Mouse (Mus musculus): ENCODE data around the gene Pde4d.

Pde4d gene

GRCm38 (mm10) chr13:109914846-109915245, 1465.1 kb downstream of the Pde4d start:
- peak; percentile 34 for DNase-seq

DNA sequence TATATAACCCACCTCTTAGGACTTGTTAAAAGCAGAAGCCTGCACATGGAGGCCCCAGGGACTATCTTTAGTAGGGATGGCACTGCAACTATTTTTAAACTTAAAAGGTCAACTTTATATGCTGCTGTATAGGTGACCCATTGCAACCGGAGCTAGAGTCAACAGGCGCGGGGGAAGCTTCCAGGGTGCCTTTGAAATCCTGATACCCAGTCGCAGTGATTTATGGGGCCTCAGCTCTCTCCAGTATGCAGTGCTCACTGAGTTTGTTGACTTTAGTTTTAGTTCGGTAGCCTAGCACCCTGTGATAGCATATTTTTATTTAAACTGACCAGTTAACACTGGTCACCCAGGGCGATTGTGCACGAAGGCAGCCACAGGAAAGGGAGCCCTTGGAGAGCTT, 1465.8 kb downstream of the Pde4d start:
- no peak for DNase-seq

- DNase-seq: no peak
Observed at GRCm38 (mm10) chr13:109915964-109916363, 1466.2 kb downstream of the Pde4d start.

DNA sequence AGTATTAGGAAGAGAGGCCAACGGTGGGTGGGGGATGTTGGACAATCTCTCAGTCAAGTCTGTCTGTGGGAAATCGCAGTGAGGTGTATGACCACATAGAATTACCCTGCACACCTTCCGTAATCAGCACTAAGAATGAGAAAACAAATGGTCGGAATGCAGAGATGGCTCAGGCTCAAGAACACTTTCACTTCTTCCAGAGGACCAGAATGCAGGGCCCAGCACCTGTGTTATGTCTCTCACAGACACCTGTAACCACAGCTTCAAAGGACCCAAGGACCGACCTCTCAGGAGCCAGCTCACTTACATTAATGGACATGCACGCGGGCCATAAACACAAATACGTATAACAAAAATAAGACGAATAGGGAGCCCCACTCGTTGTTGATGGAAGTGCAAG, 1467.8 kb downstream of the Pde4d start:
- no peak for DNase-seq

- DNase-seq: no peak
Observed at GRCm38 (mm10) chr13:109918631-109919030, 1468.9 kb downstream of the Pde4d start.

- no peak for DNase-seq
Observed at GRCm38 (mm10) chr13:109920256-109920655, 1470.5 kb downstream of the Pde4d start.

DNA sequence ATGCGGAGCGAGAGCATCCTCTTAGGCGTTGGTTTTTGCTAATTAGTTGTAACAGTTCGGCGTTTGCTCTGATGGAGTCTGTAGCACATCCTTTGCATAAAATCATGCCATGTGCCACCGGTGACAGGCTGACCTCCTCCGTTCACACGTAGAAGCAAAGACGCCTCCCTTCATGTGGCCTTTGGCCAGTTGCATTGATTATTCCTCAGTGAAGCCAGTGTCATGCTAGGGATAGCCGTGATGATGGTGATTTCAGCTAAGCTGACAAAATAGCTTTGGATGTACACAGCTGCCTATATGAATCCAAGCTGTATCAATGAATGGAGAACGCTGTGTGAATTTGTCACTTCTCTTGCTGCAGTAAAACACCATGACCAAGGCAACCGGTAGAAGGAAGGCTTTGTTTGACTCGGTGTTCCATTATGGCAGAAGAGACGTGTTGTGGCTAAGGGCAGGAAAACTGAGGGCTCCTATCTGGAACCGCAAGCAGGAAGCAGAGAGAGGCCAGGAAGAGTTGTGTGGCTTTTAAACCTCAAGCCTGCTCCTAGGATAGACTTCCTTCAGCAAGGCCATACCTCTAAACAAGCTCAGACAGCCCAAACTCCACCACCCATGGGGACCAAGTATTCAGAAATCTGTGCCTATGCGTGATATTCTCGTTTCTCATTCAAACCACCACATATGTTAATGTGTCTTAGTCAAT, 1471.7 kb downstream of the Pde4d start:
- DNase-seq: no peak

DNA sequence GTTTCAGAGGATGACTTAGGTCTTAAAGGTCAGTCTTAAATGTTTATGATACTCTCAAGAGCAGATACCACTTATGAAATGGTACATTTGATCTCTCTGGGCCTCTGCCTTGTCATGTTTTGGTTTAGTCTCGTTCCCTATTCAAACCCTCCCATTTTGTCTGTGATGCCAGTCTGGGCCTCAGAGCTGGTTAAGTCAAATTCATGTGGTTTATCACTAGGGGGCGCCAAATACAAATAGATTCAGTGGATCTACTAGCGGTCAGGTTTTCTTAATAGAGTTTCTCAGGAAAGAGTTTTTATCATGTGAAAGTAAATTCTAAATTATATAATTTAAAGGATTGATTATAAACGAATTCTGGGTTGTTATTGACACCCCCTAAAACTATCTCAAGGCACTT, 1472.5 kb downstream of the Pde4d start:
- peak; percentile 68 for DNase-seq

DNA sequence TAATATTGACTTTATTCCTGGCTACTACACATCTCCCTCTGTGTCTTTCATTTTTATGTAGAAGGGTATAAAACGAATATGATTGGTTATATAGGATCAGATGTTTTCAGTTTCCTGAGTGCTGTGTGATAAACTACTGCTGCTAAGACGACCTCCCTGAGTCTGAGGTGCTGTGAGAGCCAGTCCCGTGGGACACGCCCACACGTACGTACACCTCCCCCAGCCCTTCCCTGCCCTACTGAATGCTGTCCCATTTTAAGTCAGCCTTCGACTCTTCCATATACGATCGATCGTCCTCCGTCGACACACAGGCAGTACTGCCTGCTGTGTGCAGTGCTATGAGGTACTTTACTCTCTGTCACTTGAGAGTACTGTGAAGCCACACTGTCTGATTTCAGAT, 1473.0 kb downstream of the Pde4d start:
- no peak for DNase-seq

DNA sequence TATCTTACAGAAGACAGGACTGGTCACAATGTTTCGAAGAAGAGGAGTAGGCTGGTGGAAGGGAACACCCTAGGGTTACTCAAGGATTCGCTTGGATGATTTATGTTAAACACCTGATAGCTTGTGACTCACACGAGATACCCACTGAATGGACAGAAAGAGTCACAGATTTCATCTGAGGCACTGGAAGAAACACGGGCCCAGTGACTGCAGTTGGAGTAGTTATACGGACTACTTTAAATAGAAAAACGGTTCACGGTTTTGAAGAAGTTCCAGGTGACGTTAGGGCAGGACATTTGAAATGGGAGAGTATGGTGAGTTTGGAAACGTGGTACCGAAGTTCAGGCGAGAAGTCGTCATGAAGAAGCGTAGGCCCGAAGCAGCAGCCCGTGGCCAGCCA, 1475.0 kb downstream of the Pde4d start:
- no peak for DNase-seq

DNA sequence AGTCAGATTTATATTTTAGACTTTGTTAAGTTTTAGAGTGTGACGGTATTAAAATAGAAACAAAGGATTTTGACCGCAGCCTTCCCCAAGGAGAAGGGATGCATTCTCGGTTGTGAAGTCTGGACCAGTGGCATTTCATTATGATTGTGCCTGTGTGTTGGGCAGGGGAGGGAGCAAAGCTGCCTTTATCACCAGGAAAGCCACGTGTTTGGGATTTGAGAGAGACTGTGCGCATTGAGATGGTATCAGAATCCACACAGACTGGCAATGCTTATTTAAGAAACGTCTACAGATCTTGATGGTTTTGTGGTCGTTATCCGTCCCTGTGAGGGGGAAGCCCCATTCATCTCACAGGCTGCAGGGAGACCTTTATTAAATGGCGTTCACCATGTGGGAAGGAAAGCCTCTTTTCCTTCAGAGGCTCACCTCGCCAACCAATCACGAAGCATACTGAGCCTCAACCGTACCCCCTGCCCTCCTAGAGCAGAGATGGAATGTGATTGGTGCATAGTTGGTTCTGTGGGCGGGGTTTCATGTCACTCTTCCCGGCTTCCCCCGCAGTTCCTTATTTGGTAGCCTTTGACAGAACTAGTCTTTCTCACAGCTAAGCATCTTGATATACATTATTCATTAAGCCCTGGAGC, 1476.7 kb downstream of the Pde4d start:
- DNase-seq: no peak

- DNase-seq: no peak
Observed at GRCm38 (mm10) chr13:109927782-109928181, 1478.0 kb downstream of the Pde4d start.

- no peak for DNase-seq
Observed at GRCm38 (mm10) chr13:109932688-109933087, 1482.9 kb downstream of the Pde4d start.

GRCm38 (mm10) chr13:109933554-109933953, 1483.8 kb downstream of the Pde4d start:
- DNase-seq: no peak

GRCm38 (mm10) chr13:109936866-109937265, 1487.1 kb downstream of the Pde4d start:
- DNase-seq: no peak

DNA sequence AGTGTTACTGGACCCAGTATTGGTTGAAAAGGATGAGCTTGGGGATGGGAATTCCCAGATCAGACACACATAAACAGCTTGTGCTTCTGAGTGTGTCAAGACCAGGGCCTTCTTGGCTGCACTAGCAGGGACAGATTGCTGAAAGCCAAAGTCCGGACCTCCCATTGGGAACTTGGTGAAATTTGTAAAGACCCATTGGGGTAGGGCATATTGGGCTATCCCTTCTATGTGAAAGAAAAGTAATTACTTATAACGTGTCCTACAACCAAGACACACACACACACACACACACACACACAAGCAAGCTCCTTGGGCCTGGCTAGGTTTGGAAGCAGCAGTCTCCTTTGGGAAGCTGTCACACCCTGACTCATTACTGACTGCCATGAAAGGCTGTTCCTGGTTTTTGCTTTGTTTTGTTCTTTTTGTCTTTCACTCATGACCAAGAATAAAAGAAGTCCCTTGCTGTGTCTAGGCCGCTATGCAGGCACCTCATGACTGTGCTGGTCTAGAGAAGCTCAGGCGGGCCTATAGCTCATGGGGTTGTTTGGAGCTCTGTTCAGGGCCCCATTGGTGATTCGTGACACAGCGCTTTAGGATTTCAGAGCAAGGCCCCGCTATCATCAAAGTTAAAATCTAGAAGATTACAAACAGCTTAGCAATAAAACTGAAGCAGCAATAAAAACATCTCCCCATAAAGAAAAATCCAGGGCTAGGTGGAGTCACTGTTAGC, 1495.2 kb downstream of the Pde4d start:
- no peak for DNase-seq

DNA sequence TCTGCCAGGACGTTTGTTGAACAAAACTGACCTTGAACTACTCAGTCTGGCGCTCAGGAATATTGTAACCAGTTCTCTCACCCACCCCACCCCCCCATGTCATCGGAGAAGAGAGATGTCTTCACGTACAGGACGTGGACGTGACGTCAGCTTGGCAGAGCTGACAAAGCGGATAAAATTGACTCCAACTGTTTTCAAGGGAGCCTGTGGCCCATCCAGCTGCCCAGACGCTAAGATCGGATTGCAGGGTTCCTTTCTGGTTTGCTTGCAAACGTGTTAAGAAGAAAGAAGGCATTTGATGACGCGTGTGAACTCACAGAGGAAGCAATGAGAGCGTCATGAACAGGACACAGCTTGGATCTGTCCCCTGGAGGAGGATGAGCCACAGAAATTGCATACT, 1501.7 kb downstream of the Pde4d start:
- DNase-seq: no peak

- no peak for DNase-seq
Observed at GRCm38 (mm10) chr13:109954189-109954588, 1504.4 kb downstream of the Pde4d start.

- no peak for DNase-seq
Observed at GRCm38 (mm10) chr13:109957953-109958352, 1508.2 kb downstream of the Pde4d start.

- DNase-seq: no peak
Observed at GRCm38 (mm10) chr13:109982821-109983443, 1533.2 kb downstream of the Pde4d start.

DNA sequence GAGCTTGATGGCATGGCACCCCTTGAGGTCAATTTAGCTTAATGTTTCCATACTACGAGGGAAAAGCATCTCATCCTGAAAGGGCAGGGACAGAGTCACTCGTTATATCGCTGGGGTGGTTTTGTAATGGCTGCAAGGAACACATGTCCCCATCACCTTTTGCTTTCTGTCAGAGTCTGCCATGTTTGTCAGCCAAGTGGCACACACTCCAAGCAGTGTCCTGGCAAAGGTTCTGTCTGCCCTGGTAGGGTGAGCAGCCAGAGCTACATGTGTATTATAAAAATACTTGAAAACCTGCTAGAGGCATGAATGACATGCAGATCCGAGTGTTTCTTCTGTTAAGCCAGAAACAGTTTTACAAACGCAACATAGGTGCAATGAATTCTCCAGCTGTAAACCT, 1535.7 kb downstream of the Pde4d start:
- DNase-seq: peak; percentile 14

- DNase-seq: peak; percentile 74
Observed at GRCm38 (mm10) chr13:109985892-109986291, 1536.1 kb downstream of the Pde4d start.

GRCm38 (mm10) chr13:109992775-109993505, 1543.2 kb downstream of the Pde4d start:
- peak; percentile 52 for DNase-seq
